Mouse (Mus musculus) brain, adult 2 months (tissue): ENCODE data around the gene Car2.

Experiments
- DNase-seq: peaks from one replicate; pipeline ENCODE4 v3.0.0; 2011; ENCODE audit warnings: low read depth, low spot score

Car2 gene

DNA sequence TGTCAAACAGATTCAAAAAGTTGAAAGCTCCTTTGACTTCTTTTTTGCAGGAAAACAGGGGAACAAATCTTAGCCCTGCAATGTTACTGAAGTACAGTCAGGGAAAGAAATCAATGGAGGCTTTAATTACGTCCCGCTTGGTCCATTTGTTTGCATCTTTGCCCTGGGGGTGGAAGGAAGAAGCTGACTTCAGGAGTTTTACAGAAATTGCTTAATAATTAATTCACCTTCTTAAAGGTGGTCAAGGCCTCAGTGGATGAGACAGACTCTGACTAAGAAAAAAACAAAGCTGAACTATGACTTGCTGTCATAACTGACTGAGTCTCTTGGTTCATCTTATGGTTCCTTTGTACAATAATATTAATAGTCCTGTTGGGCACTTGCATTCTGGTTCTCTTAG lies 59.6 kb downstream of the Car2 start:
- no peak for DNase-seq

GRCm38 (mm10) chr3:14948067-14948800 lies 62.2 kb downstream of the Car2 start:
- peak; percentile 79 for DNase-seq

- peak; percentile 89 for DNase-seq
These were observed 64.0 kb downstream of the Car2 start for GRCm38 (mm10) chr3:14950031-14950430.
